Mouse (Mus musculus) cortical plate, adult 2 months (tissue): Measurements from ENCODE around the gene Ager. TPM values are rescaled to one million over a fixed set of nuclear protein-coding genes. Genes with fewer than 3 reads are reported as not detected.

Experiments
- H3K27ac ChIP-seq: fragments of 200-500 bp; 2 replicates; pipeline ENCODE4 v1.5.1; 2012; ENCODE audit warnings: low read length, control low read depth, inconsistent platforms; ENCODE audit not compliant: insufficient read depth
- H3K4me1 ChIP-seq: fragments of 200-500 bp; 2 replicates; pipeline ENCODE4 v1.6.1; 2011; ENCODE audit warnings: low read length; ENCODE audit not compliant: control insufficient read depth, insufficient read depth
- H3K4me3 ChIP-seq: fragments of 200-500 bp; 2 replicates; pipeline ENCODE4 v1.5.1; 2011; ENCODE audit warnings: mild to moderate bottlenecking, low read length, control low read depth; ENCODE audit not compliant: insufficient read depth
- CTCF ChIP-seq: fragments of 200-500 bp; IDR thresholded peaks from 2 replicates; pipeline ENCODE4 v1.5.1; 2011; ENCODE audit warnings: mild to moderate bottlenecking, control low read depth, low read length; ENCODE audit not compliant: insufficient read depth; ENCODE audit errors: extremely low read depth
- POLR2A ChIP-seq: fragments of 200-500 bp; IDR thresholded peaks from 2 replicates; pipeline ENCODE4 v1.6.1; 2011; ENCODE audit warnings: mild to moderate bottlenecking, low read length, control low read depth; ENCODE audit not compliant: insufficient read depth; ENCODE audit errors: extremely low read depth
- polyA plus RNA-seq: library from polyadenylated mRNA; depleted of rRNA; stranded (reverse); fragments of >200 nt; gene quantifications from 2 replicates; pipeline ENCODE4 v1.2.3, GENCODE M21; 2012

Gene Ager
- polyA plus RNA-seq, 1 experiment = 1.6 TPM

- Histone ChIP-seq H3K27ac (peak overlapping the region; percentile 97), H3K4me1 (peaks cover 5% of the 10 kb centered on the region; the same call in 1 of the 2 replicates), H3K4me3 (peak overlapping the region; percentile 75)
- no peak for TF ChIP-seq CTCF
- TF ChIP-seq POLR2A = peak; percentile 81
Observed at GRCm38 (mm10) chr17:34627093-34627942, 29.7 kb downstream of the Ager start.

GRCm38 (mm10) chr17:34627943-34628643 lies 30.4 kb downstream of the Ager start, which contains the start of gene Ppt2:
Ppt2 (minus strand) TSS chr17:34628510.
- peak within 1 kb of the TSS; percentile 97 for H3K27ac ChIP-seq
- H3K4me1 ChIP-seq = peaks cover 5% of the 10 kb centered on the region; the same call in 1 of the 2 replicates
- no peak for TF ChIP-seq POLR2A
- no peak for TF ChIP-seq CTCF
- H3K4me3 ChIP-seq = peak within 1 kb of the TSS; percentile 75

- H3K4me1 ChIP-seq = peaks cover 5% of the 10 kb centered on the region; the same call in 1 of the 2 replicates
Observed at GRCm38 (mm10) chr17:34628644-34628967, 30.9 kb downstream of the Ager start.

GRCm38 (mm10) chr17:34629221-34629751 lies 31.6 kb downstream of the Ager start, which contains the start of gene Prrt1:
Prrt1 (plus strand) TSS chr17:34629533.
- Histone ChIP-seq H3K4me1 (peaks cover 5% of the 10 kb centered on the region; the same call in 1 of the 2 replicates), H3K27ac (peak within 1 kb of the TSS; percentile 97)
- TF ChIP-seq CTCF = no peak
- TF ChIP-seq POLR2A = peak; percentile 70

More at GRCm38 (mm10) chr17:34628644-34628967, 30.9 kb downstream of the Ager start:
- TF ChIP-seq CTCF (no peak), POLR2A (no peak)
- Histone ChIP-seq H3K4me3 (peak overlapping the region; percentile 75), H3K27ac (peak overlapping the region; percentile 97; the same call in 1 of the 2 replicates)

GRCm38 (mm10) chr17:34629796-34630603 lies 32.3 kb downstream of the Ager start:
- Histone ChIP-seq H3K4me1 (peaks cover 5% of the 10 kb centered on the region; the same call in 1 of the 2 replicates), H3K27ac (peak overlapping the region; percentile 62), H3K4me3 (peak overlapping the region; percentile 75)
- TF ChIP-seq POLR2A = no peak
- no peak for TF ChIP-seq CTCF

More at GRCm38 (mm10) chr17:34629221-34629751, 31.6 kb downstream of the Ager start, which contains the start of gene Prrt1:
- H3K4me3 ChIP-seq = peak within 1 kb of the TSS; percentile 75

- peaks cover 5% of the 10 kb centered on the region; the same call in 1 of the 2 replicates for H3K4me1 ChIP-seq
- H3K4me3 ChIP-seq = peak overlapping the region; percentile 75
- TF ChIP-seq CTCF (no peak), POLR2A (no peak)
- H3K27ac ChIP-seq = peak overlapping the region; percentile 94
Observed at GRCm38 (mm10) chr17:34630761-34631301, 33.2 kb downstream of the Ager start.

- H3K4me1 ChIP-seq = peaks cover 5% of the 10 kb centered on the region; the same call in 1 of the 2 replicates
- H3K4me3 ChIP-seq = peak overlapping the region; percentile 75
- TF ChIP-seq CTCF (no peak), POLR2A (no peak)
- H3K27ac ChIP-seq = peak overlapping the region; percentile 21
Observed at GRCm38 (mm10) chr17:34631647-34632046, 34.0 kb downstream of the Ager start.

- TF ChIP-seq POLR2A (peak; percentile 64; the same call in 1 of the 2 replicates), CTCF (no peak)
- Histone ChIP-seq H3K27ac (peak overlapping the region; percentile 50; the same call in 1 of the 2 replicates), H3K4me1 (peaks cover 5% of the 10 kb centered on the region; the same call in 1 of the 2 replicates), H3K4me3 (peak overlapping the region; percentile 75)
Observed at GRCm38 (mm10) chr17:34632261-34632691, 34.6 kb downstream of the Ager start.

GRCm38 (mm10) chr17:34635671-34636070 lies 38.0 kb downstream of the Ager start:
- TF ChIP-seq POLR2A = no peak
- no peak for TF ChIP-seq CTCF
- Histone ChIP-seq H3K4me1 (no peaks in the 10 kb centered on the region), H3K4me3 (no peak overlapping the region), H3K27ac (no peak overlapping the region)
